Mouse (Mus musculus): ENCODE results near the gene Cebpz. TPM values are rescaled to one million over a fixed set of nuclear protein-coding genes. Genes with fewer than 3 reads are reported as not detected.
A peak's percentile ranks its signal among the peaks of the same experiment; 100 is the strongest.

Cebpz gene
- polyA plus RNA-seq, 1 experiment from 2014 or later, result 50.5 TPM

DNA sequence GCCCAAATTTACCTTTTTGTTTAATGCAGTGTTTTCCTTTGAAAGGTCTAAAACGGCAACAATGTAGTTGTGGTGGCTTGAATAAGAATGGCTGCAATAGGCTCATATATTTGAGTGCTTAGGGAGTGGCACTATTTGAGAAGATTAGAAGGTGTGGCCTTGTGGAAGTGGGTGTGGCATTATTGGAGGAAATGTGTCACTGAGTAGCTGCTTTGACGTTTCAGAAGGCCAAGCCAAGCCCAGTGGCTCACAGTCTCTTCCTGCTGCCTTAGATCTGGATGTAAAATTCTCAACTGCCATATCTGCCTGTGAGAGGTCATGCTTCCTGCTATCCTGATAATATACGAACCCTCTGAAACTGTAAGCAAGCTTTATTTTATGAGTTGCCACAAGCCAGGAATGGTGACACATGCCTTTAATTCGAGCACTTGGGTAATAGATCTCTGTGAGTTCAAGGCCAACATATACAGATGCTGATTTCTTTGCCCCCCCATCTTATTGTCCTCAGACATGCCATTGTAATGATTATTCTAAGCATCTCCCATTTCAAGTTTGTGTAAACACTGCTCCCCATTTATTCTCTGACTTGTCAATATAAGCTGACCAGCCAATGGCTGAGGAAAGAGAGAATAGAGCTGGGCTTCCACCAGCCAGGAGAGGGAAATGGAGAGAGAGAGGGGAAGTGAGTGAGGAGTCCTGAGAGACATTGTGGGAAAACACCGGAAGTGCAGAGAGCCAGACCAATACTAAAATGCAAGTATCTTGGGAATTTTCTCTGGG is 51.4 kb downstream of the Cebpz start:
- Histone ChIP-seq H3K4me2 (ENCODE audit: low read length) (no peak overlapping the region), H3K27me3 (replicated peaks; ENCODE audit: control insufficient read depth, insufficient read depth, low read length) (no peaks in the 10 kb centered on the region), H3K9ac (replicated peaks; ENCODE audit: low read depth, low read length) (no peak overlapping the region), H3K4me3 (replicated peaks; ENCODE audit: low read length) (no peak overlapping the region), H3K36me3 (ENCODE audit: control insufficient read depth, insufficient read depth) (no peaks in the 10 kb centered on the region), H3K9me3 (ENCODE audit: control insufficient read depth, low read length) (no peaks in the 10 kb centered on the region), H3K4me1 (replicated peaks; ENCODE audit: control insufficient read depth, insufficient read depth, low read length) (peaks cover 7% of the 10 kb centered on the region; the same call in 1 of the 2 replicates), H3K27ac (ENCODE audit: low read length) (no peak overlapping the region)
- ATAC-seq, result no peak
- 87% methylated on average over 5 of the region's 5 CpGs for WGBS

- Histone ChIP-seq H3K27ac (ENCODE audit: low read length) (no peak overlapping the region), H3K27me3 (replicated peaks; ENCODE audit: control insufficient read depth, insufficient read depth, low read length) (no peaks in the 10 kb centered on the region), H3K9ac (replicated peaks; ENCODE audit: low read depth, low read length) (no peak overlapping the region), H3K4me2 (ENCODE audit: low read length) (no peak overlapping the region), H3K9me3 (ENCODE audit: control insufficient read depth, low read length) (no peaks in the 10 kb centered on the region), H3K36me3 (ENCODE audit: control insufficient read depth, insufficient read depth) (no peaks in the 10 kb centered on the region), H3K4me1 (replicated peaks; ENCODE audit: control insufficient read depth, insufficient read depth, low read length) (peaks cover 7% of the 10 kb centered on the region; the same call in 1 of the 2 replicates), H3K4me3 (replicated peaks; ENCODE audit: low read length) (no peak overlapping the region)
- 94% methylated on average over 4 of the region's 4 CpGs for WGBS
- no peak for ATAC-seq
These were observed 53.6 kb downstream of the Cebpz start for GRCm38 (mm10) chr17:78883291-78883690.

- Histone ChIP-seq H3K4me2 (ENCODE audit: low read length) (peak within 1 kb of the TSS; percentile 63), H3K9ac (replicated peaks; ENCODE audit: low read depth, low read length) (peak within 1 kb of the TSS; percentile 47), H3K9me3 (ENCODE audit: control insufficient read depth, low read length) (no peaks in the 10 kb centered on the region), H3K4me1 (replicated peaks; ENCODE audit: control insufficient read depth, insufficient read depth, low read length) (peaks cover 7% of the 10 kb centered on the region; the same call in 1 of the 2 replicates), H3K36me3 (ENCODE audit: control insufficient read depth, insufficient read depth) (no peaks in the 10 kb centered on the region), H3K27me3 (replicated peaks; ENCODE audit: control insufficient read depth, insufficient read depth, low read length) (no peaks in the 10 kb centered on the region), H3K4me3 (replicated peaks; ENCODE audit: low read length) (peak within 1 kb of the TSS; percentile 34), H3K27ac (ENCODE audit: low read length) (no peak within 1 kb of the TSS)
- ATAC-seq, result peak; percentile 93
- WGBS, result under 1% methylated on average over 28 of the region's 28 CpGs
These were observed 54.3 kb downstream of the Cebpz start, which contains the start of gene Eif2ak2 for GRCm38 (mm10) chr17:78882401-78883112. Gene Eif2ak2, minus strand, starts transcription at chr17:78882573.

GRCm38 (mm10) chr17:78881878-78882304 is 55.0 kb downstream of the Cebpz start:
- Histone ChIP-seq H3K36me3 (ENCODE audit: control insufficient read depth, insufficient read depth) (no peaks in the 10 kb centered on the region), H3K27ac (ENCODE audit: low read length) (no peak overlapping the region), H3K4me1 (replicated peaks; ENCODE audit: control insufficient read depth, insufficient read depth, low read length) (peaks cover 7% of the 10 kb centered on the region; the same call in 1 of the 2 replicates), H3K4me3 (replicated peaks; ENCODE audit: low read length) (peak overlapping the region; percentile 34), H3K27me3 (replicated peaks; ENCODE audit: control insufficient read depth, insufficient read depth, low read length) (no peaks in the 10 kb centered on the region), H3K9me3 (ENCODE audit: control insufficient read depth, low read length) (no peaks in the 10 kb centered on the region), H3K9ac (replicated peaks; ENCODE audit: low read depth, low read length) (peak overlapping the region; percentile 47; the same call in 1 of the 2 replicates), H3K4me2 (ENCODE audit: low read length) (peak overlapping the region; percentile 63)
- 13% methylated on average over 4 of the region's 7 CpGs for WGBS
- peak; percentile 72 for ATAC-seq

DNA sequence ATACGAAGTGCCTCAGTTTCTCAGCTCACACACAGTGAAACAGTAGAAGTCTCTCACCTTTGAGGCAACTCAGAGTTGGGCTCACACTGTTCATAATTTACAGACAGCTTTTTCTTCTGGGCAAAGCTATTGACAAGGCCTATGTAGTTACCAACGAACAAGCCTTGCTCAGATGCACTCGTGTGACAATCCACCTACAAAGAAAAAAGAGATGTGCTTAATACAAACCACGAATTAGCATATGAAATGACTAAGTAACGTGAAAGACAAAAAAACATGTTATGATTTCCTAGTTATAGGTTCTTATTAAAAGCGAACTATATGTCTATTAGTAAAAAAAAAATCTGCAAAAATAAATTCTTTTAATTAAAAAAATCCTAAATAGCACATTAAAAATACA is 63.0 kb downstream of the Cebpz start:
- WGBS, result 86% methylated on average over 6 of the region's 6 CpGs
- H3K4me1 ChIP-seq (replicated peaks; ENCODE audit: control insufficient read depth, insufficient read depth, low read length), result no peaks in the 10 kb centered on the region
- no peaks in the 10 kb centered on the region for H3K27me3 ChIP-seq (replicated peaks; ENCODE audit: control insufficient read depth, insufficient read depth, low read length)
- H3K4me2 ChIP-seq (ENCODE audit: low read length), result no peak overlapping the region
- no peaks in the 10 kb centered on the region for H3K9me3 ChIP-seq (ENCODE audit: control insufficient read depth, low read length)
- no peaks in the 10 kb centered on the region for H3K36me3 ChIP-seq (ENCODE audit: control insufficient read depth, insufficient read depth)
- H3K9ac ChIP-seq (replicated peaks; ENCODE audit: low read depth, low read length), result no peak overlapping the region
- H3K4me3 ChIP-seq (replicated peaks; ENCODE audit: low read length), result no peak overlapping the region
- no peak overlapping the region for H3K27ac ChIP-seq (ENCODE audit: low read length)
- ATAC-seq, result no peak

Other genes with a start within 250 kb of the Cebpz start
- 6.1 and 6.4 TPM in 2 replicates for gene Strn, start 199.9 kb downstream of the Cebpz start, polyA plus RNA-seq (2015; fragmentation: Nextera tagmentation; extraction: Ambion mirVana)
- 24.8 and 27.5 TPM in 2 replicates for gene Heatr5b, start 101.7 kb downstream of the Cebpz start, polyA plus RNA-seq (2015; fragmentation: Nextera tagmentation; extraction: Ambion mirVana)
- 49.5 and 53.5 TPM in 2 replicates for gene Gpatch11, start 101.5 kb downstream of the Cebpz start, polyA plus RNA-seq (2015; fragmentation: Nextera tagmentation; extraction: Ambion mirVana)
- 2.2 and 3.1 TPM in 2 replicates for gene Eif2ak2, start 54.5 kb downstream of the Cebpz start, polyA plus RNA-seq (2015; fragmentation: Nextera tagmentation; extraction: Ambion mirVana)
- not detected in 2 replicates for gene Sult6b1, start 30.1 kb downstream of the Cebpz start, polyA plus RNA-seq (2015; fragmentation: Nextera tagmentation; extraction: Ambion mirVana)
- gene Cebpzos, start 20.6 kb downstream of the Cebpz start, polyA plus RNA-seq (2015; fragmentation: Nextera tagmentation; extraction: Ambion mirVana), result 100 and 108 TPM in 2 replicates
- gene Ndufaf7, start 70 bp upstream of the Cebpz start, polyA plus RNA-seq (2015; fragmentation: Nextera tagmentation; extraction: Ambion mirVana), result 67.7 and 68.9 TPM in 2 replicates
- gene Prkd3, start 83.8 kb upstream of the Cebpz start, polyA plus RNA-seq (2015; fragmentation: Nextera tagmentation; extraction: Ambion mirVana), result 27.0 and 36.6 TPM in 2 replicates
- gene Qpct, start 114.8 kb upstream of the Cebpz start, polyA plus RNA-seq (2015; fragmentation: Nextera tagmentation; extraction: Ambion mirVana), result 13.4 and 13.5 TPM in 2 replicates